ENCODE assay signal across 10 mouse cellular contexts in genomic region chr6:33466168-33466839, GRCm38 (mm10).
"Had no signal": no experiment of that assay in that cellular context is flagged by ENCODE, and none has a peak within 500 bp of the region (broad histone marks: within the 10 kb centered on the region; RNA-seq: fewer than 3 reads in every experiment).

No protein-coding gene starts in this region.

- H3K4me1 ChIP-seq: limb, embryonic 12.5 days; lung, embryonic 15.5 days; stomach, embryonic 15.5 days had no signal

- H3K4me2 ChIP-seq: limb, embryonic 12.5 days; lung, embryonic 15.5 days; midbrain, embryonic 13.5 days; stomach, embryonic 15.5 days had no signal

- H3K36me3 ChIP-seq: limb, embryonic 12.5 days; lung, embryonic 15.5 days; midbrain, embryonic 13.5 days; stomach, embryonic 15.5 days had no signal

- H3K27me3 ChIP-seq: limb, embryonic 12.5 days; lung, embryonic 15.5 days; midbrain, embryonic 13.5 days; stomach, embryonic 15.5 days had no signal

- H3K9ac ChIP-seq: limb, embryonic 12.5 days; lung, embryonic 15.5 days; midbrain, embryonic 13.5 days; stomach, embryonic 15.5 days had no signal

- H3K4me3 ChIP-seq: limb, embryonic 12.5 days; lung, embryonic 15.5 days; midbrain, embryonic 13.5 days; stomach, embryonic 15.5 days had no signal

- H3K27ac ChIP-seq: limb, embryonic 12.5 days; lung, embryonic 15.5 days; macrophage; stomach, embryonic 15.5 days had no signal

- H3K9me3 ChIP-seq: limb, embryonic 12.5 days; lung, embryonic 15.5 days; stomach, embryonic 15.5 days had no signal

- DNase-seq: kidney, adult 18-20 months; kidney, postnatal 14 days; lung, postnatal 14 days; right cerebral cortex, adult 18-20 months; thymus, postnatal 4 days had no signal
